Mouse (Mus musculus): ENCODE results near the gene Sdcbp2.

DNA sequence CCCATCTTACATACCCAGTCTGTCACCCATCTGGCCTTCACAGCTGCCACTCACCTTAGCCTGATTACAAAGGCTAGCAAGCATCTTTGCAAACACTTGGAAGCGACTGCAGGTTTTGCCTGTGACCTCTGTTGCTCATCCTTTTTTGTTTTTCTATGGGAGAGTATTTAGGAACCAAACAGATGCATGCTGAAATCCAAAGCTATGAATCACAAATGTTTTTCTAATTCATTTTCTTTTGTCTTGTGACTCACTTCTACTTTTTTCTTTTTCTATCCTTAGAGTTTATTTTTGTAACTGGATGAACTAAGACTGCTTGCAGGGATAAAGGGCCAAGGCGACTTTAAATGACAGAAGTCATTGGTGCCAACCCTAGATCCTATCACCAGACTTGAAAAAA is 46.9 kb upstream of the Sdcbp2 start:
- TF ChIP-seq CTCF (IDR thresholded peaks at IDR 0.05; ENCODE audit: low read depth, low read length), result no peak
- TF ChIP-seq POLR2A (IDR thresholded peaks at IDR 0.05; ENCODE audit: borderline replicate concordance, low read depth, low read length), result no peak

Data from bone marrow macrophage, adult 2 months (primary cell).